Mouse (Mus musculus): ENCODE measurements around the gene Pum1.
"Not testable (repeated sequence)": the region's sequence is repeated elsewhere in the genome, so short reads cannot be mapped to it uniquely, and the experiment has no call there.

The Pum1 gene

GRCm38 (mm10) chr4:130668541-130668940 is 5.4 kb downstream of the Pum1 start:
- no peak for DNase-seq (ENCODE audit: low spot score)

- no peak for DNase-seq (ENCODE audit: low spot score)
Measured at GRCm38 (mm10) chr4:130668991-130669390, 5.9 kb downstream of the Pum1 start.

- DNase-seq (ENCODE audit: low spot score): not testable (repeated sequence)
Measured at GRCm38 (mm10) chr4:130670023-130670422, 6.9 kb downstream of the Pum1 start.

- DNase-seq (ENCODE audit: low spot score): no peak
Measured at GRCm38 (mm10) chr4:130671079-130671845, 8.1 kb downstream of the Pum1 start.

- no peak for DNase-seq (ENCODE audit: low spot score)
Measured at GRCm38 (mm10) chr4:130672161-130672560, 9.0 kb downstream of the Pum1 start.

GRCm38 (mm10) chr4:130676746-130677145 is 13.6 kb downstream of the Pum1 start:
- no peak for DNase-seq (ENCODE audit: low spot score)

- DNase-seq (ENCODE audit: low spot score): no peak
Measured at GRCm38 (mm10) chr4:130678149-130678548, 15.0 kb downstream of the Pum1 start.

GRCm38 (mm10) chr4:130680676-130681075 is 17.6 kb downstream of the Pum1 start:
- DNase-seq (ENCODE audit: low spot score): no peak

GRCm38 (mm10) chr4:130683051-130683450 is 19.9 kb downstream of the Pum1 start:
- not testable (repeated sequence) for DNase-seq (ENCODE audit: low spot score)

- no peak for DNase-seq (ENCODE audit: low spot score)
Measured at GRCm38 (mm10) chr4:130693936-130694335, 30.8 kb downstream of the Pum1 start.

GRCm38 (mm10) chr4:130694982-130695381 is 31.9 kb downstream of the Pum1 start:
- DNase-seq (ENCODE audit: low spot score): no peak

- no peak for DNase-seq (ENCODE audit: low spot score)
Measured at GRCm38 (mm10) chr4:130701061-130701460, 37.9 kb downstream of the Pum1 start.

GRCm38 (mm10) chr4:130702835-130703535 is 39.9 kb downstream of the Pum1 start:
- DNase-seq (ENCODE audit: low spot score): no peak

- no peak for DNase-seq (ENCODE audit: low spot score)
Measured at GRCm38 (mm10) chr4:130703601-130704000, 40.5 kb downstream of the Pum1 start.

- no peak for DNase-seq (ENCODE audit: low spot score)
Measured at GRCm38 (mm10) chr4:130704615-130705014, 41.5 kb downstream of the Pum1 start.

GRCm38 (mm10) chr4:130706215-130707000 is 43.3 kb downstream of the Pum1 start:
- DNase-seq (ENCODE audit: low spot score): no peak

GRCm38 (mm10) chr4:130711353-130711848 is 48.3 kb downstream of the Pum1 start:
- DNase-seq (ENCODE audit: low spot score): no peak

GRCm38 (mm10) chr4:130712341-130712740 is 49.2 kb downstream of the Pum1 start:
- no peak for DNase-seq (ENCODE audit: low spot score)

GRCm38 (mm10) chr4:130713430-130713829 is 50.3 kb downstream of the Pum1 start:
- DNase-seq (ENCODE audit: low spot score): no peak

- DNase-seq (ENCODE audit: low spot score): peak; percentile 13
Measured at GRCm38 (mm10) chr4:130715126-130715525, 52.0 kb downstream of the Pum1 start.

GRCm38 (mm10) chr4:130715623-130716022 is 52.5 kb downstream of the Pum1 start:
- DNase-seq (ENCODE audit: low spot score): no peak

- DNase-seq (ENCODE audit: low spot score): no peak
Measured at GRCm38 (mm10) chr4:130719348-130719747, 56.2 kb downstream of the Pum1 start.
